ENCODE assay signal across 26 mouse cellular contexts in the genomic region with DNA sequence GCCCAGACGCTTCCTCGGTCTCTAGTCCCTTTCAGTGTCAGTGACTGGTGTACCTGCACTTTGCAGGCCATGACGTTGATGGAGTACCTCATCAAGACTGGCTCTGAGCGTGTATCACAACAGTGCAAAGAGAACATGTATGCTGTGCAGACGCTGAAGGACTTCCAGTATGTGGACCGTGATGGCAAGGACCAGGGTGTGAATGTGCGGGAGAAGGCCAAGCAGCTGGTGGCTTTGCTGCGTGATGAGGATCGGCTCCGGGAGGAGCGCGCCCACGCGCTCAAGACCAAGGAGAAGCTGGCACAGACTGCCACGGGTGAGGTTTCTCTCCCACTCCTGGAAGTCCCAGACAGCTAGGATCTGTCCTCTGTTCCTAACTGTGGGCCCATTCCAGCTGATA. TPM values are rescaled to one million over a fixed set of nuclear protein-coding genes. Genes with fewer than 3 reads are reported as not detected.
DNase-seq lines count a peak whose midpoint lies in the region; TF ChIP-seq lines count a peak whose summit lies in the region.
"Had no signal": no experiment of that assay in that cellular context is flagged by ENCODE, and none has a peak within 500 bp of the region (broad histone marks: within the 10 kb centered on the region; RNA-seq: fewer than 3 reads in every experiment).

No protein-coding gene starts in this region.

- DNase-seq in cerebellum, adult 11-12 months = peak; percentile 3
- no peak for DNase-seq in cerebellum, postnatal 10 days
- no peak for DNase-seq in layer of hippocampus, adult 2 months (ENCODE audit: low spot score in 2 of 2)
- DNase-seq in layer of hippocampus, postnatal 10 days (ENCODE audit: low spot score in 2 of 2) = no peak
- peak; percentile 77 for DNase-seq in right cerebral cortex, adult 18-20 months
- DNase-seq in right cerebral cortex, postnatal 4 days = no peak
- no peak for DNase-seq in T-cell, adult 2 months (ENCODE audit: low spot score)
- DNase-seq: adrenal gland, postnatal 10 days; cerebellum, adult 8-10 months; gastrocnemius, postnatal 36 days; heart, postnatal 4 days; kidney, adult 8-10 months; kidney, postnatal 10 days; lung, postnatal 4 days; retina, postnatal 1 day; thymus, postnatal 25 days had no signal

- no peak for TF ChIP-seq CTCF in layer of hippocampus, adult 2 months (conservative IDR thresholded peaks at IDR 0.05)

- peak overlapping the region; percentile 88 for H3K27ac ChIP-seq in layer of hippocampus, adult 2 months
- H3K27ac ChIP-seq: embryonic facial prominence, embryonic 10.5 days; forebrain, embryonic 15.5 days; hindbrain, embryonic 14.5 days; limb, embryonic 15.5 days; liver, embryonic 15.5 days; midbrain, embryonic 15.5 days; neural tube, embryonic 12.5 days had no signal

- H3K4me3 ChIP-seq in layer of hippocampus, adult 2 months = no peak overlapping the region
- H3K4me3 ChIP-seq: embryonic facial prominence, embryonic 10.5 days; forebrain, embryonic 15.5 days; limb, embryonic 15.5 days; liver, embryonic 15.5 days; midbrain, embryonic 15.5 days; neural tube, embryonic 12.5 days had no signal

RNA-seq across cellular contexts. Expression of gene Epn1, which starts 9.8 kb away (rescaled TPM):
- total RNA-seq in layer of hippocampus, adult 2 months (2021) = 100 to 1,000 TPM; 540 to 559 TPM
- 100 to 1,000 TPM; 402 to 408 TPM for total RNA-seq in layer of hippocampus, postnatal 10 days (2021)

RNA-seq across cellular contexts. Expression of gene Rfpl4, which starts 26.9 kb away (rescaled TPM):
- not detected for total RNA-seq in layer of hippocampus, adult 2 months (2021)
- total RNA-seq in layer of hippocampus, postnatal 10 days (2021) = not detected
- total RNA-seq: adrenal gland, postnatal 10 days; gastrocnemius, adult 18-20 months; gastrocnemius, postnatal 36 days; heart, postnatal 4 days; layer of hippocampus, adult 18-20 months; left cerebral cortex, postnatal 14 days had no signal

RNA-seq across cellular contexts. Expression of gene U2af2, which starts 27.9 kb away (rescaled TPM):
- total RNA-seq in layer of hippocampus, adult 2 months (2021) = 100 to 1,000 TPM; 185 to 192 TPM
- 100 to 1,000 TPM; 174 to 184 TPM for total RNA-seq in layer of hippocampus, postnatal 10 days (2021)

RNA-seq across cellular contexts. Expression of gene Rasl2-9, which starts 35.9 kb away (rescaled TPM):
- under 1 TPM in 1 of 2 experiments, not detected in 1; 0.59 TPM for total RNA-seq in layer of hippocampus, adult 2 months (2021)
- total RNA-seq in layer of hippocampus, postnatal 10 days (2021) = not detected
- total RNA-seq: layer of hippocampus, adult 18-20 months had no signal

RNA-seq across cellular contexts. Expression of gene Zfp580, which starts 38.5 kb away (rescaled TPM):
- 10 to 100 TPM; 34.1 to 35.7 TPM for total RNA-seq in layer of hippocampus, adult 2 months (2021)
- total RNA-seq in layer of hippocampus, postnatal 10 days (2021) = 10 to 100 TPM; 74.9 to 80.4 TPM

Comparison
In these comparisons a context has a peak if more than half of its experiments do, and no peak if none do; other contexts are left out.
1. DNase-seq: peak in cerebellum, adult 11-12 months (single experiment) and right cerebral cortex, adult 18-20 months (single experiment); none in cerebellum, postnatal 10 days (0 of 2), layer of hippocampus, adult 2 months (0 of 2), layer of hippocampus, postnatal 10 days (0 of 2), right cerebral cortex, postnatal 4 days (single experiment) and T-cell, adult 2 months (single experiment).